Mouse (Mus musculus): ENCODE measurements around the gene Rpn1. TPM values are rescaled to one million over a fixed set of nuclear protein-coding genes. Genes with fewer than 3 reads are reported as not detected.
"Not testable (repeated sequence)": the region's sequence is repeated elsewhere in the genome, so short reads cannot be mapped to it uniquely, and the experiment has no call there.

Gene Rpn1
- polyA plus RNA-seq, 1 experiment from 2014 or later: 275 TPM

DNA sequence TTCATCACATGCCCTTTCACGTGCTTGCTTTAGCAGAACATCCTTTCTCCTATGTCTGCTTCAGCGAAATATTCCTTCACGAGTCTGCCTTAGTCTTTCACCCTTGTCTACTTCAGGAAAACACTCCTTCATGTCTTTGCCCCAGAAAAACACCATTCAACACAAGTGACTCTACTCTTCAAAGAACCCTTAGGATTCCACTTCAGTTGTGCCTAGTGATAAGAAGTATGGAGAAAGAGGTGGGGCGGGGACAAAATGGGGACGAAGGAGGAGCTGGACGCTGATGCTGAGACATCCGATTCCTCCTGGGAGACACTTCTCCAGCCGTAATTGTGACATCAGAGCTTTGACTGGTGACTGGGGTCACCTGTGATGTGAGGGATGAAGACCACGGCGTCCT is 41.5 kb downstream of the Rpn1 start:
- not testable (repeated sequence) for H3K27ac ChIP-seq; H3K4me2 ChIP-seq (replicated peaks); H3K9me3 ChIP-seq; H3K4me1 ChIP-seq; H3K36me3 ChIP-seq; ATAC-seq (ENCODE audit: low FRiP score, low read depth); H3K27me3 ChIP-seq (replicated peaks); H3K4me3 ChIP-seq; H3K9ac ChIP-seq
- whole genome bisulfite sequencing: 90% methylated on average over 10 of the region's 10 CpGs

DNA sequence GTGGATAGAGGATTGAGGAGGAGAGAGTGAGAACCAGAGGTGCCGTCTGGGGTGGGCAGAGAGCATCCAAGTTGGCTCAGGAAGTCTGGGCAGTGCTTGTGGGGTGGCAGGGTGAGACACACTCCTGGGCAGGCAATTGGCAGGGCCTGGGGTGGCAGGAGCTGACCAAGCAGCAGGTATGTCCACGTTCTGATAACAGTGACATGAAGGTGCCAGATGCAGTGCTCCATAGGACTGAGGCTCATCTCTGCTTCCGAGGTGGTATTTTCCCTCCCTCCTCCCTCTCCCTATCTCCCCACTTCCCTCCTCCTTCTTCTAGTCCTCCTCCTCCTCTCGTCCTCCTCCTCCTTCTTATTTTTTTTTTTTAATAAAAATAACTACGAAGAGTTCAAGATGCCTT is 47.2 kb downstream of the Rpn1 start:
- Histone ChIP-seq H3K9ac (no peak overlapping the region), H3K9me3 (no peaks in the 10 kb centered on the region), H3K4me2 (replicated peaks) (peak overlapping the region; percentile 55), H3K27me3 (replicated peaks) (peaks cover 4% of the 10 kb centered on the region), H3K36me3 (no peaks in the 10 kb centered on the region), H3K27ac (no peak overlapping the region), H3K4me3 (no peak overlapping the region), H3K4me1 (peaks cover 10% of the 10 kb centered on the region)
- ATAC-seq (ENCODE audit: low FRiP score, low read depth): no peak
- WGBS: 37% methylated on average over 5 of the region's 5 CpGs

GRCm38 (mm10) chr6:88132051-88132450 is 47.8 kb downstream of the Rpn1 start:
- 4% methylated on average over 17 of the region's 17 CpGs for WGBS
- Histone ChIP-seq H3K27ac (no peak overlapping the region), H3K9ac (peak overlapping the region; percentile 41), H3K4me3 (peak overlapping the region; percentile 7; the same call in 1 of the 2 replicates), H3K4me2 (replicated peaks) (peak overlapping the region; percentile 55), H3K36me3 (no peaks in the 10 kb centered on the region), H3K9me3 (no peaks in the 10 kb centered on the region), H3K4me1 (peaks cover 10% of the 10 kb centered on the region), H3K27me3 (replicated peaks) (peaks cover 4% of the 10 kb centered on the region)
- peak; percentile 73 for ATAC-seq (ENCODE audit: low FRiP score, low read depth)

GRCm38 (mm10) chr6:88133061-88133460 is 48.8 kb downstream of the Rpn1 start:
- Histone ChIP-seq H3K4me1 (peaks cover 10% of the 10 kb centered on the region), H3K4me2 (replicated peaks) (no peak overlapping the region), H3K9me3 (no peaks in the 10 kb centered on the region), H3K9ac (no peak overlapping the region), H3K4me3 (no peak overlapping the region), H3K27ac (no peak overlapping the region), H3K36me3 (no peaks in the 10 kb centered on the region), H3K27me3 (replicated peaks) (peaks cover 10% of the 10 kb centered on the region)
- 88% methylated on average over 6 of the region's 6 CpGs for WGBS
- no peak for ATAC-seq (ENCODE audit: low FRiP score, low read depth)

DNA sequence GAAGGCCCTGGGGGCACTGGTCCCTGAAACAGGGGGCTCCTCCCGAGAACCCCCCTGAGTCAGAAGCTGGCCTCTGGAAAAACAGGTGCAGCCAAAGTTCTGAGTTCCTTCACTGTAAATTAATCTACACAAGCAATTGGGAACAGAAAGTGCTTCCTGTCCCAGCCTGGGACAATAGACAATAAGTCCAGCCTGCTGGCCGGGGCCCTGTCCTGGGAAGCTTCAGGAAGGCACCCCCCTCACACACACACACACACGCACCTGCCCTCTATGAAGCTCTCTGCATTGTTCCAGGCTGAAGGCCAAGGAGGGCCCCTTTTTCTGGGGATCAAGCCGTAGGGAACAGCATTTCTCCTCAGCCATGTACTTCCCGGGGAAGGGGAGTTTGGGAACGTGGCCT is 49.6 kb downstream of the Rpn1 start:
- H3K36me3 ChIP-seq: no peaks in the 10 kb centered on the region
- H3K9ac ChIP-seq: no peak overlapping the region
- no peak overlapping the region for H3K27ac ChIP-seq
- WGBS: 65% methylated on average over 6 of the region's 6 CpGs
- no peaks in the 10 kb centered on the region for H3K9me3 ChIP-seq
- peaks cover 10% of the 10 kb centered on the region for H3K27me3 ChIP-seq (replicated peaks)
- H3K4me2 ChIP-seq (replicated peaks): no peak overlapping the region
- H3K4me3 ChIP-seq: no peak overlapping the region
- no peak for ATAC-seq (ENCODE audit: low FRiP score, low read depth)
- H3K4me1 ChIP-seq: peaks cover 10% of the 10 kb centered on the region

- WGBS: 36% methylated on average over 15 of the region's 15 CpGs
- Histone ChIP-seq H3K4me2 (replicated peaks) (peak overlapping the region; percentile 35), H3K27ac (no peak overlapping the region), H3K27me3 (replicated peaks) (peaks cover 10% of the 10 kb centered on the region), H3K4me3 (no peak overlapping the region), H3K9me3 (no peaks in the 10 kb centered on the region), H3K4me1 (peaks cover 10% of the 10 kb centered on the region), H3K9ac (no peak overlapping the region), H3K36me3 (no peaks in the 10 kb centered on the region)
- ATAC-seq (ENCODE audit: low FRiP score, low read depth): no peak
Measured at GRCm38 (mm10) chr6:88136201-88136631, 51.9 kb downstream of the Rpn1 start.

GRCm38 (mm10) chr6:88138485-88138884 is 54.2 kb downstream of the Rpn1 start:
- 0 out of 2 replicates have a peak, but pooled peaks cover 2% of the 10 kb centered on the region for H3K4me1 ChIP-seq
- peaks cover 7% of the 10 kb centered on the region for H3K27me3 ChIP-seq (replicated peaks)
- no peak overlapping the region for H3K4me2 ChIP-seq (replicated peaks)
- ATAC-seq (ENCODE audit: low FRiP score, low read depth): no peak
- H3K4me3 ChIP-seq: no peak overlapping the region
- H3K36me3 ChIP-seq: no peaks in the 10 kb centered on the region
- WGBS: 86% methylated on average over 3 of the region's 3 CpGs
- no peaks in the 10 kb centered on the region for H3K9me3 ChIP-seq
- H3K27ac ChIP-seq: no peak overlapping the region
- no peak overlapping the region for H3K9ac ChIP-seq

DNA sequence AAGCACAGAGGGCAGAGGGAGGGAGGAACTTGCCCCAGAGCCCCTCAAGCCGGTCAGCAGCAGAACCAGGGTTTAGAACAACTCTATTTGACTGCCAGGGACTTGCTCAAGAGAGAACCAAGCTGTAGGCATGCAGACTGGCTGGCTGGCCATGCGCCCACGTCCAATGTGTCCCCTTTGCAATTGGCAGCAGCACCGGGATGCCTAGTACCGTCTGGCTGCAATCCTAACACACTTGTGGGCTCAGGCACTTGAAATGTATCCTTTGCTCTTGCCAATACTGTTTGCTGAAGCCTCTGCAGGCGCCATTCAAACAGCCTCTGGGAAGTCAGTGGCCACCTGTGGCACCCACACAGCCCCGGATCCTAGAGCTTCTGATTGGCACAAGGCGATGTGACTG is 56.0 kb downstream of the Rpn1 start:
- Histone ChIP-seq H3K9ac (no peak overlapping the region), H3K27me3 (replicated peaks) (peaks cover 7% of the 10 kb centered on the region), H3K4me3 (no peak overlapping the region), H3K36me3 (no peaks in the 10 kb centered on the region), H3K9me3 (no peaks in the 10 kb centered on the region), H3K4me2 (replicated peaks) (no peak overlapping the region), H3K27ac (no peak overlapping the region), H3K4me1 (0 out of 2 replicates have a peak, but pooled peaks cover 2% of the 10 kb centered on the region)
- 73% methylated on average over 8 of the region's 8 CpGs for WGBS
- ATAC-seq (ENCODE audit: low FRiP score, low read depth): no peak

GRCm38 (mm10) chr6:88145793-88146192 is 61.5 kb downstream of the Rpn1 start:
- Histone ChIP-seq H3K4me1 (no peaks in the 10 kb centered on the region), H3K27ac (no peak overlapping the region), H3K9ac (no peak overlapping the region), H3K36me3 (no peaks in the 10 kb centered on the region), H3K27me3 (replicated peaks) (no peaks in the 10 kb centered on the region), H3K4me2 (replicated peaks) (no peak overlapping the region), H3K9me3 (no peaks in the 10 kb centered on the region), H3K4me3 (no peak overlapping the region)
- no peak for ATAC-seq (ENCODE audit: low FRiP score, low read depth)
- WGBS: 83% methylated on average over 4 of the region's 4 CpGs

DNA sequence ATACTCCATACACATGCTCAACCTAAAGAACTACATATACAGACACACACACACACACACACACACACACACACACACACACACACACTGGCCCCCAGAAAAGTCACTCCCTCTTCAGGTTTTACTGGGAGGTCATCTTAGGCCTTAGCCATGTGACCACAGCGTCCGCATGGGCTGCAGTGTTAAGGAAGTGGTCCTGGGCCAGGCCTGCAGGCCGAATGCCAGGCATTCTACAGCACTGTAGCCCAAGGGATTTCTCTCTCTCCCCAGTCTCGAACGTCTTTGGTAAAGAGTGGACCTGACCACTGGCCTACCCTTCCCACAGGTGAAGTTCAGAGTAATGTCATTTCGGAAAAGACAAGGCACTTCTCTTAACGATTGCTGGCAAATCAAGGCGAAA is 62.3 kb downstream of the Rpn1 start:
- ATAC-seq (ENCODE audit: low FRiP score, low read depth): no peak
- Histone ChIP-seq H3K27ac (no peak overlapping the region), H3K9ac (no peak overlapping the region), H3K4me1 (no peaks in the 10 kb centered on the region), H3K4me3 (no peak overlapping the region), H3K4me2 (replicated peaks) (no peak overlapping the region), H3K36me3 (no peaks in the 10 kb centered on the region), H3K9me3 (no peaks in the 10 kb centered on the region), H3K27me3 (replicated peaks) (no peaks in the 10 kb centered on the region)
- WGBS: 83% methylated on average over 8 of the region's 8 CpGs

GRCm38 (mm10) chr6:88147411-88148003 is 63.2 kb downstream of the Rpn1 start:
- 81% methylated on average over 16 of the region's 16 CpGs for WGBS
- H3K36me3 ChIP-seq: no peaks in the 10 kb centered on the region
- H3K9me3 ChIP-seq: no peaks in the 10 kb centered on the region
- H3K4me2 ChIP-seq (replicated peaks): no peak overlapping the region
- H3K27me3 ChIP-seq (replicated peaks): no peaks in the 10 kb centered on the region
- no peaks in the 10 kb centered on the region for H3K4me1 ChIP-seq
- no peak for ATAC-seq (ENCODE audit: low FRiP score, low read depth)
- no peak overlapping the region for H3K4me3 ChIP-seq
- H3K27ac ChIP-seq: no peak overlapping the region
- H3K9ac ChIP-seq: no peak overlapping the region

DNA sequence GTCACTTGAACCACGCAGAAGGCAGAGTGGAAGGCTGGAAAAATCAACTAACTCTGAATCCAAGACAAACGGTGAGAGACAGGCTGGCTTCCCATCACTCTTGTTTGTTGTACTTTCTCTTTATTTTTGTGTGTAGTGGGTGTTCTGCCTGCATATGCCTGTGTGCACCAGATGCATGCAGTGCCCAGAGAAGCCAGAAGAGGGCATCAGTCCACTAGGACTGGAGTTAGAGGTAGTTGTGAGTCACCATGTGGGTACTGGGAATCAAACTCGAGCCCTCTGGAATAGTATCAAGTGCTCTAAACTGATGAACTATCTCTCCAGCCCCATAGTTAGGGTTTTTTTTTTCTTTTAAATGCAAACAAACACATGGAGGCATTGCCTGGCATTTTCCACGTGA is 67.1 kb downstream of the Rpn1 start:
- H3K27ac ChIP-seq: no peak overlapping the region
- WGBS: 76% methylated on average over 4 of the region's 4 CpGs
- H3K27me3 ChIP-seq (replicated peaks): no peaks in the 10 kb centered on the region
- no peak for ATAC-seq (ENCODE audit: low FRiP score, low read depth)
- H3K9ac ChIP-seq: no peak overlapping the region
- H3K36me3 ChIP-seq: no peaks in the 10 kb centered on the region
- no peaks in the 10 kb centered on the region for H3K9me3 ChIP-seq
- H3K4me2 ChIP-seq (replicated peaks): no peak overlapping the region
- H3K4me3 ChIP-seq: no peak overlapping the region
- H3K4me1 ChIP-seq: no peaks in the 10 kb centered on the region

DNA sequence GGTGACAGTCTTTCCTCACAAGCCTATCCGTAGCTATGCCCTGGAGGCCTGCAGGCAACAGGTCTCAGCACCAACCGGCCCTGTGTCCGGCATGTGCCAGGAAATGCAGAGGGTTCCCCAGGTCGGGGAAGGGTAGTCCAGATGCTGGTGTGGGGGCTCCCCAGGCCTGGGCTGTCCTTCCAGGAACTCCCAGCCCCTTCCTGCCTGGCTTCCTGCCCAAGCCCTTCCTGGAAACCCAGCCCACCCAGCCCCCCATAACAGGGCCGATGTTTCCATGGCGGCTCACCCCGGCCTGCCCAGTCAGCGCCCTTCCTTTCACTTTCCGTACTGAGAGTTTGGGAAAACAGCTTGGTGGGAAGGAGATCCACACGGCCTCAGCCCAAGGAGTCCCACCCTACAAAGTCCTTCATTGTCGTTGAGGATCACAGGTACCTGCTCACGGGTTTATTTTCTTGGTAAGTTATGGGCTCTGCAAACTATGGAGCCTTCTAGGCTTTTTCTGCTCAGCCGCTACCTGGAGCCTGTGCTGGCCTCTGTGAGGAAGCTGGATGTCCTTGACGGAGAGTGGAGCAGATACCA is 67.9 kb downstream of the Rpn1 start:
- Histone ChIP-seq H3K4me1 (no peaks in the 10 kb centered on the region), H3K36me3 (no peaks in the 10 kb centered on the region), H3K27ac (no peak overlapping the region), H3K9ac (no peak overlapping the region), H3K4me3 (no peak overlapping the region), H3K4me2 (replicated peaks) (no peak overlapping the region), H3K27me3 (replicated peaks) (no peaks in the 10 kb centered on the region), H3K9me3 (no peaks in the 10 kb centered on the region)
- 89% methylated on average over 14 of the region's 14 CpGs for WGBS
- ATAC-seq (ENCODE audit: low FRiP score, low read depth): no peak
